Mouse (Mus musculus) liver, embryonic 15.5 days (tissue): ENCODE measurements around the gene Coq6. TPM values are rescaled to one million over a fixed set of nuclear protein-coding genes. Genes with fewer than 3 reads are reported as not detected.
A peak's percentile ranks its signal among the peaks of the same experiment; 100 is the strongest.

ENCODE experiments used
- ATAC-seq: fragments of 200-750 bp; cut with Nextera tagmentation; 2 replicates; pipeline ENCODE4 v1.8.0; 2017; ENCODE audit warnings: moderate number of reproducible peaks, mild to moderate bottlenecking, moderate library complexity; ENCODE audit not compliant: insufficient read depth
- H3K27ac ChIP-seq: fragments of 300-500 bp; sonication (generic); replicated peaks from 2 replicates; pipeline ENCODE4 v1.5.1; 2015; ENCODE audit warnings: mild to moderate bottlenecking, inconsistent platforms
- H3K27me3 ChIP-seq: fragments of 300-500 bp; sonication (generic); 2 replicates; pipeline ENCODE4 v1.6.1; 2015; ENCODE audit warnings: mild to moderate bottlenecking, inconsistent platforms
- H3K36me3 ChIP-seq: fragments of 300-500 bp; sonication (generic); replicated peaks from 2 replicates; pipeline ENCODE4 v1.6.1; 2015; ENCODE audit warnings: moderate library complexity, mild to moderate bottlenecking, inconsistent platforms
- H3K4me1 ChIP-seq: fragments of 300-500 bp; sonication (generic); replicated peaks from 2 replicates; pipeline ENCODE4 v1.6.1; 2015; ENCODE audit warnings: inconsistent platforms
- H3K4me2 ChIP-seq: fragments of 300-500 bp; sonication (generic); 2 replicates; pipeline ENCODE4 v1.6.1; 2015; ENCODE audit warnings: moderate library complexity, mild to moderate bottlenecking, inconsistent platforms
- H3K4me3 ChIP-seq: fragments of 300-500 bp; sonication (generic); replicated peaks from 2 replicates; pipeline ENCODE4 v1.5.1; 2015; ENCODE audit warnings: mild to moderate bottlenecking, inconsistent platforms
- H3K9ac ChIP-seq: fragments of 300-500 bp; sonication (generic); 2 replicates; pipeline ENCODE4 v1.6.1; 2015; ENCODE audit warnings: moderate library complexity, mild to moderate bottlenecking, inconsistent platforms
- H3K9me3 ChIP-seq: fragments of 300-500 bp; sonication (generic); replicated peaks from 2 replicates; pipeline ENCODE4 v1.6.1; 2016; ENCODE audit warnings: inconsistent platforms
- WGBS: fragments of 180-500 bp; shearing (Covaris S2); methylation state at CpG from one replicate; pipeline ENCODE4 v1.1.7; 2015; ENCODE audit warnings: mixed read lengths; ENCODE audit not compliant: insufficient replicate concordance; 5-methylcytosine and 5-hydroxymethylcytosine counted together
- polyA plus RNA-seq: library from polyadenylated mRNA; unstranded; fragments of >200 nt; fragmentation: Nextera tagmentation; extraction: Ambion mirVana; gene quantifications from 2 replicates; pipeline ENCODE4 v1.2.1, GENCODE M21; 2015

Coq6 gene
- polyA plus RNA-seq, 1 experiment from 2014 or later, result 24.7 TPM

DNA sequence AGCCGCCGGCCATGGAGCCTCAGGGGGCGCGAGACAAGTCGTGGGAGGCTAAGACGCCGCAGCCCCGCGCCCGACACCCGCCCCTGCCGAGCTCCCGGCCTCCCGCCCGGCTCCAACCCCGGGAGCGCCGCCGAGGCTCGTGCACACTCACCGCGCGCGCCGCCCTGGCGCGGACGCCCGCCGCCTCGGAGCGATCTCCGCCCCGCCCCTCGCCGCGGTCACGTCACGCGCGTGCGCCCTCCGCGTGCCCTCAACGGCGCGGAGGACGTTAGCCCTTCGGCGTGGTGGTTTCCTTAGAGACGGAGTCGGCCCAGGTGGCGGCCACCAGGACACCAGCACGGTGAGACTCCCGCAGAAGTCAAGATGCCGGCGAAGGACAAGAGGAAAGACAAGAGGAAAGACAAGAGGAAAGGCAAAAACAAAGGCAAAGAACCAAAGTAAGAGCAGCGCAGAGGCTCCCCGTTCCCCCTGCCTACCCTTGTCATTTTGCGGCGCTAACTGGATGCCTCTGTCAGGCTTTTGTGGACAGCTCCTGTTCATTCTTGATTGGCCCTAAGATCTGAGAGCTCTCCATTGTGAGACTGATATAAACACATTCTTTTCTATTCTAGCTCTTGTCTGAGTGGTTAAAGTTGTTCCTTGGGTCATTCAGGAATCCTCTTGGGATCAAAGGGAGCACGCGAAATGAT is 47.5 kb downstream of the Coq6 start, which contains the start of the genes Entpd5 and Bbof1:
Gene Entpd5, minus strand, starts transcription at position 211 of the 689 bp plus-strand sequence.
Gene Bbof1, plus strand, starts transcription at position 253 of the 689 bp plus-strand sequence.
- Histone ChIP-seq H3K27ac (peak within 1 kb of the TSS; percentile 81), H3K9ac (peak within 1 kb of the TSS; percentile 78), H3K9me3 (no peaks in the 10 kb centered on the region), H3K4me2 (peak within 1 kb of the TSS; percentile 99), H3K27me3 (no peaks in the 10 kb centered on the region; the same call in 1 of the 2 replicates), H3K36me3 (no peaks in the 10 kb centered on the region), H3K4me3 (peak within 1 kb of the TSS; percentile 86), H3K4me1 (peaks cover 21% of the 10 kb centered on the region)
- 2% methylated on average over 63 of the region's 63 CpGs for WGBS
- ATAC-seq, result peak; percentile 95

DNA sequence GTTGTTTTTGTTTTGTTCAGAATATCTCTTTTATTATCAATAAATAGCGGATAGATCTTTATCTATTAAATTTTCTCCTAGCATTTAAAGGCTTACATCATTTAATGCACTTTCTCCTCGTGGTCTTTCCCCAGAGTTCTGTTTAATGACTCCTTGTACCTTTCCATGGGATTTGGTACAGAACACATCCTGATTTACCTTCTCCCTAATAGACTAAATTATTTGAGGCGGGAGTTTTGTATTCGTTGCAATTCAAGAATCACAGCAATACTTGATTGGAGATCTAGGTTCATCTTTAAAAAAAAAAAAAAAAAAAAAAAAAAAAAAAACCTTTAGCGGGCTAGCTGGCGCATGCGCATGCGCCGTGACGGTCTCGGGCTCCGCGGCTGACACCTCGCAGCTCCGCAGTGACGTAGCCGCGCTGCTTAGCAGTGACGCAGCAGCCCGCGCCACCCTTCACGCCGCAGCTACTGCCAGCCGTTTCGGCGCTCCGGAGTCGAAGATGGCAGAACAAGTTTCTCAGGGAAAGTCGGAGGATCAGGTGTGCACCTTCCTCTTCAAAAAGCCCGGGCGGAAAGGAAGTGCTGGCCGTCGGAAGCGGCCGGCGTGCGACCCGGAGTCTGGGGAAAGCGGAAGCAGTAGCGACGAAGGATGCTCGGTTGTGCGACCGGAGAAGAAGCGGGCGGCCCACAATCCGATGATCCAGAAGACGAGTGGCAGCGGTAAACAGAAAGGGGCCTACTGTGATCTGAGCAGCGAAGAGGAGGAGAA is 55.6 kb downstream of the Coq6 start, which contains the start of gene Rnf113a2:
Gene Rnf113a2, plus strand, starts transcription at position 363 of the 771 bp plus-strand sequence.
- Histone ChIP-seq H3K27me3 (no peaks in the 10 kb centered on the region), H3K4me1 (peaks cover 9% of the 10 kb centered on the region), H3K9ac (peak within 1 kb of the TSS; percentile 77), H3K4me2 (peak within 1 kb of the TSS; percentile 93), H3K27ac (peak within 1 kb of the TSS; percentile 93), H3K4me3 (peak within 1 kb of the TSS; percentile 77), H3K36me3 (no peaks in the 10 kb centered on the region), H3K9me3 (no peaks in the 10 kb centered on the region)
- peak; percentile 95 for ATAC-seq
- 2% methylated on average over 50 of the region's 50 CpGs for WGBS

DNA sequence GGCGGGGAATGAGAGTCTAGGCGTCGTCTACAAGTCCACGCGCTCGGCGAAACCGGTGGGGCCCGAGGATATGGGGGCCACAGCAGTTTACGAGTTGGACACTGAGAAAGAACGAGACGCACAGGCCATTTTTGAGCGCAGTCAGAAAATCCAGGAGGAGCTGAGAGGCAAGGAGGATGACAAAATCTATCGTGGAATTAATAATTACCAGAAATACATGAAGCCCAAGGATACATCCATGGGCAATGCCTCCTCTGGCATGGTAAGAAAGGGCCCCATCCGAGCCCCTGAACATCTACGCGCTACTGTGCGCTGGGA is 56.1 kb downstream of the Coq6 start:
- Histone ChIP-seq H3K4me2 (peak overlapping the region; percentile 93), H3K27ac (peak overlapping the region; percentile 93), H3K36me3 (no peaks in the 10 kb centered on the region), H3K4me1 (peaks cover 9% of the 10 kb centered on the region), H3K9ac (peak overlapping the region; percentile 77), H3K27me3 (no peaks in the 10 kb centered on the region), H3K4me3 (peak overlapping the region; percentile 77), H3K9me3 (no peaks in the 10 kb centered on the region)
- WGBS, result 34% methylated on average over 18 of the region's 18 CpGs
- ATAC-seq, result no peak

Other genes starting within 250 kb of the Coq6 start
- 0.23 and 0.24 TPM in 2 replicates for gene Dnal1, start 247.3 kb upstream of the Coq6 start, polyA plus RNA-seq
- 0.16 and 0.24 TPM in 2 replicates for gene Pnma1, start 213.2 kb upstream of the Coq6 start, polyA plus RNA-seq
- 7.7 and 8.7 TPM in 2 replicates for gene Elmsan1, start 142.8 kb upstream of the Coq6 start, polyA plus RNA-seq
- gene Ptgr2, start 76.4 kb upstream of the Coq6 start, polyA plus RNA-seq, result 22.4 and 23.7 TPM in 2 replicates
- 35.4 and 38.4 TPM in 2 replicates for gene Zfp410, start 44.8 kb upstream of the Coq6 start, polyA plus RNA-seq
- gene Fam161b, start 176 bp downstream of the Coq6 start, polyA plus RNA-seq, result 1.0 and 1.4 TPM in 2 replicates
- 13.7 and 14.6 TPM in 2 replicates for gene Entpd5, start 47.4 kb downstream of the Coq6 start, polyA plus RNA-seq
- 0.21 and 0.26 TPM in 2 replicates for gene Bbof1, start 47.4 kb downstream of the Coq6 start, polyA plus RNA-seq
- 12.2 and 12.6 TPM in 2 replicates for gene Rnf113a2, start 55.5 kb downstream of the Coq6 start, polyA plus RNA-seq
- 33.7 and 38.1 TPM in 2 replicates for gene Aldh6a1, start 89.3 kb downstream of the Coq6 start, polyA plus RNA-seq
- 11.9 and 13.3 TPM in 2 replicates for gene Lin52, start 89.8 kb downstream of the Coq6 start, polyA plus RNA-seq
- not detected in 2 replicates for gene Vsx2, start 208.1 kb downstream of the Coq6 start, polyA plus RNA-seq